Mouse (Mus musculus): ENCODE results near the gene Fhit.
"Not testable (repeated sequence)": the region's sequence is repeated elsewhere in the genome, so short reads cannot be mapped to it uniquely, and the experiment has no call there.

Fhit gene

GRCm38 (mm10) chr14:10013003-10013816, 1148.6 kb downstream of the Fhit start:
- DNase-seq (ENCODE audit: low read depth, low spot score), result no peak

- DNase-seq (ENCODE audit: low read depth, low spot score), result no peak
These were observed 1155.6 kb downstream of the Fhit start for GRCm38 (mm10) chr14:10006278-10006677.

- DNase-seq (ENCODE audit: low read depth, low spot score), result no peak
These were observed 1158.0 kb downstream of the Fhit start for GRCm38 (mm10) chr14:10003847-10004246.

DNA sequence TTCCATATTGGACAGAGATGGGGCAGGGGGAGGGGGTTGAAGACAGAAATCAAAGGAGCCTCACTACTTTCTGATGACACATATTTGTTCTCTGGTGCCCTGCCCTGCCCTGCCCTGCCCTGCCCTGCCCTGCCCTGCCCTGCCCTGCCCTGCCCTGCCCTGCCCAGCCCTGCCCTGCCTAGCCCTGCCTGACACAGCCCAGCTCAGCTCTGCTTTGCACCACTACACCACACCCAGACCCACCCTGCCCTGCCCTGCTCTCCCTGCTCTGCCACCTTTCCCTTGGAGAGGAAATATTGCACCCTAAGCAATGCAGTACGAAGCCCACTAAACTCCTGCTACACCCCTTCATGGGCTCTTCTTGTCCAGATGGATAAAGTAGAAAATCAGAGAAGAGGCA, 1171.2 kb downstream of the Fhit start:
- no peak for DNase-seq (ENCODE audit: low read depth, low spot score)

DNA sequence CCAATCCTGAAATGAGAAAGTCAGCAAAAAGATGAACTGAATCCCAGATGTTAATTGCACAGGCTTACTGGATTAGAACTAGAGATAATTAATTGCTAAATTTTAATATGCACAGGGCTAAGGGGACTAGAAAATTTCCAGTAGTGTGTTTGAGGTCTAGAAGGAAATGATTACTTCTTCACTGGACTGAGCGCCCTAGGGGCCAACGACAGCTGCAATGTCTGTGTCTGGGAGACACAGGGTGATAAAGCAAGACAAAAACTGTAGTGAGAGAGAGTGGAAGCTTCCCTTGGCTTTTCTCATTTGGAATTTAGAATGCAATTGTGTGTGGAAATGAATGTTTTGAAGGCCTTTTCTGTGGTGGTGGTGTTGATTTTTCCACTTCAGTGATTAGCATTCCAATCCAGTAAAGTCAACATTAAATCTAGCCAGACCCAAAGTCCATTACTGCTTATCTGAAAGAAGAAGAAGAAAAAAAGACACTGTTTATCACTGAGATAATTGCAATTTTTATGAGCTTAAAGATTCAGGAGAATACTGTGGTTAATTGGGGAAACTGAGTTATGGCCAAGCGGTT, 1184.8 kb downstream of the Fhit start:
- no peak for DNase-seq (ENCODE audit: low read depth, low spot score)

GRCm38 (mm10) chr14:9974402-9974801, 1187.4 kb downstream of the Fhit start:
- no peak for DNase-seq (ENCODE audit: low read depth, low spot score)

- no peak for DNase-seq (ENCODE audit: low read depth, low spot score)
These were observed 1198.0 kb downstream of the Fhit start for GRCm38 (mm10) chr14:9963853-9964252.

- no peak for DNase-seq (ENCODE audit: low read depth, low spot score)
These were observed 1201.4 kb downstream of the Fhit start for GRCm38 (mm10) chr14:9960396-9960795.

- DNase-seq (ENCODE audit: low read depth, low spot score), result no peak
These were observed 1262.3 kb downstream of the Fhit start for GRCm38 (mm10) chr14:9899494-9899893.

- no peak for DNase-seq (ENCODE audit: low read depth, low spot score)
These were observed 1265.3 kb downstream of the Fhit start for GRCm38 (mm10) chr14:9896556-9896955.

DNA sequence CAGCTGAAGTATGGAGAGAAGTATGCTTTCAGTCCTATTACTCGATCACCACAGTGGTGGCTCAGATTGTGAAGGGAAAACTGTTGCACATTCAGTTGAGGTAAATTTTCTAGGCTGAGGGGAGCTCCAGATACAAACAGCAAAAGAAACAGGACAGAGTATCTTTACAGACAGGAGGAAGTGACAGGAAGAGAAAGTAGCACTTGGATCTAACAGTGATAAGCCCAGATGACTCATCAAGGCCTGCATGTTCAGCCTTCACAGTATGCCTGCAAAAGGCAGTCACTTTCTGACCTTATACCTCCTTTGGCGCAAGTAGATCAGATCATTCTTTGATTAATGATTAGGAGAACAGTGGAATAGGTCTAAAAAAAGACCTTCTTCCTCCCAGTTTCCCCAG, 1309.8 kb downstream of the Fhit start:
- DNase-seq (ENCODE audit: low read depth, low spot score), result no peak

- no peak for DNase-seq (ENCODE audit: low read depth, low spot score)
These were observed 1329.5 kb downstream of the Fhit start for GRCm38 (mm10) chr14:9832290-9832689.

DNA sequence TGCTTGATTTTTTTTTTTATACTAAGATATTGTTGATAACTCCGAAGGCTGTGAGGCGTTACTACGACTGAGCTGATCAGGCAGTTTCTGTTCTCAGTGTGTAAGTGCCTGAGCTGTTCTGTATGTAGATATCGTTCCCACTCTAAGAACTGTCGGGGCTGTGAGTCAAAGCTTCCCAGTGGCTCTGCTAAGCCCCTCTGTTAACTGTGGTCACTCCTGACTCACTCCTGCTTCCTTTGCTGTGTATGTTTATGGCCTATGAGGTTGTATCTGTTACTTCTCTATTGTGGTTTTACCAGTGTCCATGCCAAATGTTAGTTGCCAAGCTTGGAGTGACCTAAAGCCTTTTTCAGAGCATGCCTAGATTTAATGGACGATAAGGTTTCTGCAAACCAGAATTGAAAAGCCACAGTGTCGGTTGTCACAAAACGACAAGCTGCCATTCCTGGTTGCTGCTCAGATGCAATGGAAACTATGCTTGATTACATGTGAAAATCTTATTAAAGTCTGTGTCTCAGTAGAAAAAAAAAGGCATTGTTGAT, 1333.1 kb downstream of the Fhit start:
- DNase-seq (ENCODE audit: low read depth, low spot score), result not testable (repeated sequence)

- DNase-seq (ENCODE audit: low read depth, low spot score), result no peak
These were observed 1345.9 kb downstream of the Fhit start for GRCm38 (mm10) chr14:9815963-9816362.

- no peak for DNase-seq (ENCODE audit: low read depth, low spot score)
These were observed 1350.0 kb downstream of the Fhit start for GRCm38 (mm10) chr14:9811847-9812321.

GRCm38 (mm10) chr14:9811177-9811846, 1350.5 kb downstream of the Fhit start:
- no peak for DNase-seq (ENCODE audit: low read depth, low spot score)

- no peak for DNase-seq (ENCODE audit: low read depth, low spot score)
These were observed 1368.4 kb downstream of the Fhit start for GRCm38 (mm10) chr14:9793403-9793802.

- DNase-seq (ENCODE audit: low read depth, low spot score), result no peak
These were observed 1373.4 kb downstream of the Fhit start for GRCm38 (mm10) chr14:9788402-9788950.

GRCm38 (mm10) chr14:9787389-9787788, 1374.4 kb downstream of the Fhit start:
- DNase-seq (ENCODE audit: low read depth, low spot score), result no peak

DNA sequence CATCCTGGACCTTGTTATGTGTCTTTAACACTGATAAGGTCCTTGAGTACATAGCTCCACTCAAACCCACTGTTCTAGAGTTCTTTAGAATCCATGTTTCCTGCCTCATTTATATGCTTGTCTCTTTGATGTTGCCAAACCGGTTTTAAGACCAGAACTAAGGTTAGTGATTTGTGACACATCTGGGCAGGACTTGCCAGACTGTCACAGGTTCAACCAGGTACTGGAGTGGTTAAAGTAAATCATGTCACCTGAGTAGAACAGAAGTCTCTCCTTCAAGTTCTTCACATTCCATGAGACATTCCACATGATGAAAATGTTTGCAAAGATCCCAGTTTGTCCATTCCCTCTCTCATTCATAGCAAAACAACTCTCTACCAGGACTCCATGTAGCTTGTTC, 1376.0 kb downstream of the Fhit start:
- no peak for DNase-seq (ENCODE audit: low read depth, low spot score)

GRCm38 (mm10) chr14:9751341-9751740, 1410.5 kb downstream of the Fhit start:
- no peak for DNase-seq (ENCODE audit: low read depth, low spot score)

- DNase-seq (ENCODE audit: low read depth, low spot score), result no peak
These were observed 1413.1 kb downstream of the Fhit start for GRCm38 (mm10) chr14:9748709-9749108.
